Mouse (Mus musculus) heart, postnatal 4 days (tissue): ENCODE data around the gene Tecpr2. TPM values are rescaled to one million over a fixed set of nuclear protein-coding genes. Genes with fewer than 3 reads are reported as not detected.

Source experiments
- DNase-seq: peaks from one replicate; pipeline ENCODE4 v3.0.0; 2021
- total RNA-seq, 2 experiments: library from RNA; stranded (reverse); gene quantifications; 2 replicates each; pipeline ENCODE4 v1.2.3; 2021

Tecpr2 gene
- total RNA-seq, 2 experiments from 2014 or later, result 5.2 to 6.0 TPM

DNA sequence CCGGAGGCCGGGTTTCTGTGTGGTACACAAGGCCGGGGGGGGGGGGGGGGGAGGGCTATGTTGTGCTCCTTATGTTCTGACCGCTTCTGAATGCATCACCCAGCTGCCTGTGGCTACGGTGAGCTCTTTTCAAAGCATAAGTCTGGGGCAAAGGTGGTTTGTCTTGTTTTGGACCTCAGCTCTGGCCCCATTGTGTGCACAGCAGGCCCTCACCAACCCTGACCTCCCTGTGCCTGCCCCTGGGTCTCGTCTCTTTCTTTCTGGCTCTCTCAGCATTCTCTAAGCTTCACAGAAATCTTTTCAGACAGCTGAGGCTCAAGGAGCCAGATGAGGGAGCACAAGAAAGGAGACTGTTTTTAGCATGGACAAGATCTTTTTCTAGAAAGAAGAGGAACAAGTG lies 23.5 kb upstream of the Tecpr2 start:
- DNase-seq, result no peak

- DNase-seq, result no peak
Observed at GRCm38 (mm10) chr12:110865989-110866388, 23.1 kb upstream of the Tecpr2 start.

GRCm38 (mm10) chr12:110870107-110870506 lies 19.0 kb upstream of the Tecpr2 start:
- no peak for DNase-seq

GRCm38 (mm10) chr12:110871247-110871646 lies 17.8 kb upstream of the Tecpr2 start:
- DNase-seq, result no peak

DNA sequence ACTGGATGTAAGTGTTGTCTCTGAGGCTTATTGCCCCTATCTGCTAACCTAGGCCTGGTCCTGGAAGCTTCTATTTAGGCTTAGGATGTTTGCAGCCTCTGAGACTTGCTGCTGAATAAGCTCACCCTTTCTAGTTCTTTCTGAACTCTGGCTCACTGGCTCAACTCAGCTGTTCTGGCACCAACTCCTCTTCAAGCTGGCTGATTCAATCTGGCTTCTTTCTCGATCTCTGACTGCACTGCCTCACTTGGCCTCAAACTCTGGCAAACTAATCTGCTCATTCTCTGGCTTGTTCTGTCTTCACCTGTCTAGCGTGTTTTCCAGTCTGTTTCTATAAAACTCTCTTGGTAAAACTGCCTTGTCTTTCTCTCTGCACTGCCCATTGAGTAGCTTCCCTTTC lies 13.7 kb upstream of the Tecpr2 start:
- DNase-seq, result no peak

GRCm38 (mm10) chr12:110882291-110882690 lies 6.8 kb upstream of the Tecpr2 start:
- DNase-seq, result no peak

DNA sequence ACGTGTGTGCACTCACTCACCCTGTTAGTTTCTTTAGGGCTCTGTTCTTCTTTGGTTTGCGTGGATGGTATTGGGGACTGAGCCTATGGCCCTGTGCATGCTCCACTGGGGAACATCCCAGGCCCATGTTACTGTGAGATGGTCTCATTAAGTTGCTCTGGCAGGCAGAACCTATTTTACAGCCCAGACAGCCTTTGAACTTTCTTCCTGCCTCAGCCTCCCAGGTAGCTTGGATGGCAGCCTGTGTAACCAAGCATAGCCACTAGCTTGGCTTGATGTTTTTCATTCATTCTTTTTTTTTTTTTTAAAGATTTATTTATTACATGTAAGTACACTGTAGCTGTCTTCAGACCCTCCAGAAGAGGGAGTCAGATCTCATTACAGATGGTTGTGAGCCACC lies 3.8 kb upstream of the Tecpr2 start:
- no peak for DNase-seq

DNA sequence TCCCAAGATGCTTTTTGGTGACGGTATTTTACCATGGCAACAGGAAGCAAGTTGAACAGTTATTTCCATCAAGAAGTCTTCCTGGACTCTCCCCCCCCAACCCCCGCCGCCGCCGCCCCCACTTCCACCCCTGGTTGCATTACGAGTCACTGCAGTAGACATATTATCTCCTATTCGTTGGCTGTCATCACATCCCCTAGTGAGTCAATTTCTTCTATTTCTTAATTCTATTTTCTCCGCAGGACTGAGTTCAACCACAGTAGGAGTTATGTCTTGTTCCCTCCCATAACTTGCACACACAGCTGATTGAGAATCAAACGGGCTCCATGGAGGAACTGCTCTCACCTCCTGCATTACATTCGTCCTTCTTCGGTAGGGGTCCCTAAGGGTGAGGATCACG lies 958 bp upstream of the Tecpr2 start:
- no peak for DNase-seq

- no peak for DNase-seq
Observed at GRCm38 (mm10) chr12:110888606-110889005, 458 bp upstream of the Tecpr2 start.

DNA sequence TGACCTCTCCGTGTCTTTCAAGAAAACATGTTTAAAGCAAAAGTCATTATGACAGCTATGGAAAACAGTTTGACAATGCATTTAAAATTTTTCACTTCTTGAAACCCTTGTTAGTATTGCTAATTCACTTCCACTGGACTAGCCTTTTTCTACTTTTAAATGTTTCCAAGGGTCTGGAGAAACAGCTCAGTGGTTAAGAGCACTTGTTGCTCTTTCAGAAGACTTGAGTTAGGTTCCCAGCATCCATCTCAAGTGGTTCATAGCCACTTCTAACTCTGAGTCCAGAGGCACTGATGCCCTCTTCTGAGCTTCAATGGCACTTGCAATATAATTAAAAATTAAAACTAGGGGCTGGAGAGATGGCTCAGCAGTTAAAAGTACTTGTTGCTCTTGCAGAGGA lies 2.8 kb downstream of the Tecpr2 start:
- DNase-seq, result no peak

DNA sequence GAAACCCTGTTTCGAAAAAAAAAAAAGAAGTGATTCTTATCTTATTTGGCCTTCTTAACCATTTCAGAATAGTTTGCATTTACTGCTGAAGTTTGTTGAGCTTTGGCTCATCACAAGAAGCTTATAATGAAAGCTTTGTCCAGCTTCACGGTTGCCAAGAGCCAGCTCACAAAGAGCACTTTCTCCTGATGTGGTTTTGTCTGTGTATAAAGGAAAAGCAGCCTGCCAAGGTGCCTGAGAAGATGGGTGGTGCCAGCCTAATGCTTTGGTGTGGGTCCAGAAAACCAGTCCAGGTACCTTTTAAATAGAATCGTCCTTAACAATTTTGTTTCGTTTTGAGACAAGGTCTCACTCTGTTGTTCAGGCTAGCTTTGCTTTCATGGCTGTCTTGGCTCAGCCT lies 13.0 kb downstream of the Tecpr2 start:
- DNase-seq, result no peak

DNA sequence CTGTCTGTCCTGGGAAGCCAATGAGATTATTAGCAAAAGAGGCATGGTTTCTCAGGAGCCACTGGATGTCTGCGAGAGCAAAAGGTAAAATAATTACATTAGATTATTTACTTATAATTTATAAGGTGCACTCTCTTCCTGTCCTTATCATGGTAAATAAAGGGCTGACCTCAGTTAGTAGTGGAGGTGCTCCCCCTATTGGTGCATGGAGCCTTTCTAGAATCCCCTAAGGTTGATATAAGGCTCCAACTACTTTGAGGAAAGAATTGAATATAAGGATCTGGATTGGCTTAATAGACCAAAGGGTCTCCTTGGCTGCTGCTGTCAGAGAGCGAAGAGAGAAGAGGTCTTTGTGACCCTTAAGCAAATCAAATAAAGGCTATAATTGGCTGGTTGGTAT lies 14.5 kb downstream of the Tecpr2 start:
- DNase-seq, result no peak

- DNase-seq, result no peak
Observed at GRCm38 (mm10) chr12:110907845-110908244, 18.8 kb downstream of the Tecpr2 start.

DNA sequence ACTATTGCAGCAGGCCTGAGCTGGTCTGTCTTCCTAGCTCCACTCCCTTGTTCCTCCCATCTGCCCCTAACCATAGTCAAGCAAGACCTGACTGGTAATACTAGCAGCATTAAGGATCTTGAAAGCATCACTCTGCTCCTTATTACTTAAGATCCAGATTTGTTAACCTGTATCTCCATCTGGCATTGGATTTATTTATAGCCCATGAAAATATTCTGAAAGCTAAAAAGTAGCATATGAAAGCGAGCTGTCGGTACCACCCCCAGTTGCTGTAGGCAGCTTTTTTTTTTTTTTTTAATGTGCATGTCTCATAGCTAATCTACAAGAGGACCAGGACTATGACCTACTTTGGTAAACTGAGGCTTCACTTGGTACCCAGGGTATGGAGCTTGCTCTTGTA lies 20.9 kb downstream of the Tecpr2 start:
- no peak for DNase-seq

DNA sequence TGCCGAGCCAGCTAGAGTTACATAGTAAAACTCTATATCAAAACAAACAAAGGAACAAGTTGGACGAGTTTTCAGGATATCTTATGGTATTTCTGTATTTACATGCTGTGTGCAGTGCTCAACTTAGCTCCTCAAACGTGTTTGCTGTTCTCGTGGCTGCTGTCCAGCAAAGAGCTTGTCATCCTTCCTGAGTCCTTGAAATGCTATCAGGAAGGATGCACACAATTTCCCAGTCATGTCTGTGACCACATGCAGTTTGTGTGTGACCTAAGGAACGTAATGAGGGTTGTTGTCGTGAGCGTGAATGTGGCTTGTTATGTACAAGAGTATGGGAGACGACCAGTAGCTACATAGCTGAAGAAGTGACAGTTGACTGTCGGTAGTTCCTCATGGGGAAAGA lies 26.7 kb downstream of the Tecpr2 start:
- DNase-seq, result no peak

- DNase-seq, result no peak
Observed at GRCm38 (mm10) chr12:110920254-110920653, 31.2 kb downstream of the Tecpr2 start.

- no peak for DNase-seq
Observed at GRCm38 (mm10) chr12:110921572-110921971, 32.5 kb downstream of the Tecpr2 start.

GRCm38 (mm10) chr12:110932820-110933219 lies 43.8 kb downstream of the Tecpr2 start:
- no peak for DNase-seq

- peak; percentile 90 for DNase-seq
Observed at GRCm38 (mm10) chr12:110935983-110936620, 47.0 kb downstream of the Tecpr2 start.

DNA sequence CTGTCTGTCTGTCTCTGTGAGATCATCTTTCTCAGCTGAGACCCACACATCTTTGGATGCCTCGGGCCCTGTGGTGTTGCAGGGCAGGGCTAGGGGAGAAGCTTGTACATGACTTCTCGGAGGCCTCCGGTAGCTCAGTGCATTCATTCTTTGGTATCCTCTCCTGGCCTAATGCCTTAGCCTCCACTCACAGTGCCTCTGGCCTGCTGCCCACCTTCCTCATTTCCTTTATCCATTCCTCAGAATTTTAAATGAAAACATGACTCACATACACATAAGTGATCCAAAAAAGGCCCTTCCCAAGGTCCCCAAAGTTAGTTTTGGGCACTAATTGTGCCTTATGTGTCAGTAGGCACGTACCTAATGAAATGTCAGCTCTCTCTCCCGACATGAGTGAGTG lies 48.4 kb downstream of the Tecpr2 start:
- no peak for DNase-seq

GRCm38 (mm10) chr12:110939385-110939784 lies 50.3 kb downstream of the Tecpr2 start:
- DNase-seq, result no peak

GRCm38 (mm10) chr12:110940869-110941268 lies 51.8 kb downstream of the Tecpr2 start:
- no peak for DNase-seq

DNA sequence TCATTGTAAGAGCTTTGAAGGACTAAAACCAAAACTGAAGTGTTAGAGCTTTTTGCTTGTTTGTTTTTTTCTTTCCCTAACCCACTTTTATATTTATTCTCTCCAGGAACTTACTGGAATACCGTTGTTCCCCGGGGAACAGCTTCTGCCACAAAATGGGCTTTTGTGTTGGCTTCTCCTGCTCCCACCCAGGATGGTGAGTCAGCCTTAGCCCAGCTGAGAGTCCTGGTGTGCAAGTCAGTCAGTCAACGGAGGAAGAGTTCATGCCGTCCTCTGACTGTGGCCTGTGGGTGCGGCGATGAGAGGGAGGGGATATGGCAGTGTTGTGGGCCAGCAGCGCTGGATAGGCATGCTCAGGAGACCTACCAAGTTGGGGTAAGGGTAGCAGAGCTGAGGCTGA lies 57.2 kb downstream of the Tecpr2 start:
- no peak for DNase-seq

- peak; percentile 36 for DNase-seq
Observed at GRCm38 (mm10) chr12:110948082-110948909, 59.2 kb downstream of the Tecpr2 start.
